20 mouse cellular contexts compared by ENCODE assay signal in the genomic region with DNA sequence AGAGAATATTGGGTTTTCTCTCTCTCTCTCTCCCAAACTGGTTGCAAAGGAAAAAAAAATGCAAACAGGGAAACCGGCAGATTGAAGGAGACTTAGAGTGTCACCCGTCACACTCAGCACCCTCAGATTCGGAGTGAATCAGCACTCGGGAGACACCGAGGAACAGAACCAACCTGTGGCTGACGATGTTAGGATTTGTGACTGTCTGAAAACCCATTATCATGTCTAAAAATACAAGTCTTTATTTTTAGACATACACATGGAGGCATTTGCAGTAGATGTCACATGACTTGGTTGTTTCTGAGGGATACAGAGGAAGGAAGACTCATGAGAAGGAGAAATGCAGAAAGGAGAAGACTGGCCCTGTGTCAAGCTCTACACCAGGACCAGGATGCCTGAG.
DNase-seq lines count a peak whose midpoint lies in the region; ATAC-seq and TF ChIP-seq lines count a peak whose summit lies in the region.
"Had no signal": no experiment of that assay in that cellular context is flagged by ENCODE, and none has a peak within 500 bp of the region (broad histone marks: within the 10 kb centered on the region; RNA-seq: fewer than 3 reads in every experiment).

No protein-coding gene starts in this region.

- TF ChIP-seq EP300 in heart, postnatal 0 days (IDR thresholded peaks at IDR 0.05; ENCODE audit: low read depth), result no peak

- TF ChIP-seq POLR2A in lung, adult 2 months (IDR thresholded peaks at IDR 0.05; ENCODE audit: borderline replicate concordance, extremely low read depth, low read depth, low read length), result no peak

- H3K36me3 ChIP-seq in heart, postnatal 0 days (replicated peaks; ENCODE audit: control insufficient read depth, insufficient read depth, low read length), result no peaks in the 10 kb centered on the region
- no peaks in the 10 kb centered on the region for H3K36me3 ChIP-seq in C2C12 (ENCODE audit: control insufficient read depth, insufficient read depth)
- H3K36me3 ChIP-seq: embryonic facial prominence, embryonic 12.5 days; hindbrain, embryonic 10.5 days; intestine, embryonic 15.5 days had no signal

- H3K4me2 ChIP-seq in heart, postnatal 0 days (ENCODE audit: low read depth, low read length), result 0 out of 2 replicates have a peak overlapping the region, but pooled peaks have one; percentile 19
- H3K4me2 ChIP-seq: embryonic facial prominence, embryonic 12.5 days; heart, embryonic 11.5 days; hindbrain, embryonic 14.5 days; intestine, embryonic 15.5 days had no signal

- peak; percentile 39 to 59 for DNase-seq in frontal cortex, adult 2 months (ENCODE audit: extremely low spot score in 1 of 2, low spot score in 1 of 2)
- no peak for DNase-seq in frontal cortex, postnatal 14 days (ENCODE audit: low spot score in 2 of 2)
- no peak for DNase-seq in heart, postnatal 0 days (ENCODE audit: low spot score)
- no peak for DNase-seq in heart, postnatal 4 days
- peak; percentile 81 for DNase-seq in brain, adult 2 months (ENCODE audit: low read depth, low spot score)
- DNase-seq in lung, adult 2 months, result no peak
- DNase-seq: adrenal gland, adult 2 months; adrenal gland, postnatal 25 days; cerebellum, adult 11 months; cerebellum, adult 9-10 months; cerebellum, postnatal 25 days; gastrocnemius, postnatal 14 days; kidney, adult 18-20 months had no signal

- no peak for ATAC-seq in heart, postnatal 0 days (ENCODE audit: insufficient read depth, low read depth)
- ATAC-seq: forebrain, embryonic 16.5 days; intestine, embryonic 15.5 days had no signal

- H3K79me2 ChIP-seq in C2C12 (ENCODE audit: control insufficient read depth, insufficient read depth), result no peaks in the 10 kb centered on the region

- H3K9ac ChIP-seq in heart, postnatal 0 days (replicated peaks; ENCODE audit: low read depth, low read length), result no peak overlapping the region
- H3K9ac ChIP-seq: embryonic facial prominence, embryonic 12.5 days; hindbrain, embryonic 14.5 days; intestine, embryonic 15.5 days had no signal

- no peak for TF ChIP-seq CTCF in heart, postnatal 0 days (IDR thresholded peaks at IDR 0.05; ENCODE audit: low read depth)
- no peak for TF ChIP-seq CTCF in C2C12 (IDR thresholded peaks at IDR 0.05; ENCODE audit: control insufficient read depth, insufficient read depth, insufficient read length)
- no peak for TF ChIP-seq CTCF in lung, adult 2 months (IDR thresholded peaks at IDR 0.05; ENCODE audit: insufficient read depth, low read length)

- no peaks in the 10 kb centered on the region for H3K79me3 ChIP-seq in C2C12 (ENCODE audit: low read depth)

- no peaks in the 10 kb centered on the region for H3K9me3 ChIP-seq in heart, postnatal 0 days (replicated peaks; ENCODE audit: control insufficient read depth, low read length)
- H3K9me3 ChIP-seq: embryonic facial prominence, embryonic 12.5 days; hindbrain, embryonic 10.5 days; intestine, embryonic 15.5 days had no signal

- H3K27me3 ChIP-seq in heart, postnatal 0 days (ENCODE audit: control insufficient read depth, insufficient read depth, low read length), result no peaks in the 10 kb centered on the region
- no peaks in the 10 kb centered on the region for H3K27me3 ChIP-seq in C2C12 (ENCODE audit: control insufficient read depth, insufficient read depth, insufficient read length)
- H3K27me3 ChIP-seq: embryonic facial prominence, embryonic 12.5 days; intestine, embryonic 15.5 days had no signal

- H3K4me3 ChIP-seq in heart, postnatal 0 days (ENCODE audit: low read depth, low read length), result no peak overlapping the region
- H3K4me3 ChIP-seq in C2C12 (ENCODE audit: insufficient read depth, poor library complexity, severe bottlenecking), result no peak overlapping the region
- no peak overlapping the region for H3K4me3 ChIP-seq in lung, adult 2 months (replicated peaks; ENCODE audit: extremely low read depth, low read depth, low read length)
- H3K4me3 ChIP-seq: embryonic facial prominence, embryonic 12.5 days; hindbrain, embryonic 10.5 days; intestine, embryonic 15.5 days had no signal

- 36% methylated on average over 6 of the region's 6 CpGs for WGBS in heart, postnatal 0 days
- 76% methylated on average over 6 of the region's 6 CpGs for WGBS in lung, adult 2 months

- no peak overlapping the region for H3K27ac ChIP-seq in heart, postnatal 0 days (ENCODE audit: low read depth)
- H3K27ac ChIP-seq: embryonic facial prominence, embryonic 12.5 days; hindbrain, embryonic 10.5 days; hindbrain, embryonic 14.5 days; intestine, embryonic 15.5 days had no signal

- no peak overlapping the region for H3ac ChIP-seq in C2C12 (ENCODE audit: control insufficient read depth, insufficient read length, low read depth)

- H3K4me1 ChIP-seq in heart, postnatal 0 days (ENCODE audit: control insufficient read depth, insufficient read depth), result peaks cover 13% of the 10 kb centered on the region
- no peaks in the 10 kb centered on the region for H3K4me1 ChIP-seq in lung, adult 2 months (ENCODE audit: control insufficient read depth, insufficient read depth, low read length)

TF ChIP-seq in C2C12, 6 proteins besides CTCF, POLR2A, EP300 and RAD21:
- peak; percentile 28 for TF ChIP-seq USF1 (IDR thresholded peaks at IDR 0.05; ENCODE audit: low read depth)
- TF ChIP-seq CEBPB (IDR thresholded peaks at IDR 0.05; ENCODE audit: low read depth), result no peak
- TF ChIP-seq MYOG (IDR thresholded peaks at IDR 0.05; ENCODE audit: control insufficient read depth, extremely low read depth, insufficient read length), result no peak
- TF ChIP-seq FOSL1 (IDR thresholded peaks at IDR 0.05; ENCODE audit: insufficient read depth, low read length, poor library complexity, severe bottlenecking), result no peak
- TF ChIP-seq MYOD1 (IDR thresholded peaks at IDR 0.05; ENCODE audit: control insufficient read depth, insufficient read length, low read depth), result no peak
- TF ChIP-seq MAX (IDR thresholded peaks at IDR 0.05), result no peak

Comparison
In these comparisons a context has a peak if more than half of its experiments do, and no peak if none do; other contexts are left out.
1. DNase-seq: peak in frontal cortex, adult 2 months (2 of 2) and brain, adult 2 months (single experiment); none in frontal cortex, postnatal 14 days (0 of 2), heart, postnatal 0 days (single experiment), heart, postnatal 4 days (single experiment) and lung, adult 2 months (single experiment).